Mouse (Mus musculus) hindbrain, embryonic 13.5 days (tissue): Measurements from ENCODE around the gene Fastkd1. TPM values are rescaled to one million over a fixed set of nuclear protein-coding genes. Genes with fewer than 3 reads are reported as not detected.
"Not testable (repeated sequence)": the region's sequence is repeated elsewhere in the genome, so short reads cannot be mapped to it uniquely, and the experiment has no call there.

Experiments
- ATAC-seq: fragments of 200-750 bp; cut with Nextera tagmentation; 2 replicates; pipeline ENCODE4 v1.8.0; 2017; ENCODE audit warnings: moderate TSS enrichment; ENCODE audit not compliant: low FRiP score
- H3K27ac ChIP-seq: fragments of 300-500 bp; sonication (generic); 2 replicates; pipeline ENCODE4 v1.5.1; 2015; ENCODE audit warnings: inconsistent platforms, mild to moderate bottlenecking, moderate library complexity
- H3K27me3 ChIP-seq: fragments of 300-500 bp; sonication (generic); 2 replicates; pipeline ENCODE4 v1.6.1; 2015; ENCODE audit warnings: mild to moderate bottlenecking, inconsistent platforms
- H3K36me3 ChIP-seq: fragments of 300-500 bp; sonication (generic); 2 replicates; pipeline ENCODE4 v1.6.1; 2015; ENCODE audit warnings: mild to moderate bottlenecking, inconsistent platforms
- H3K4me1 ChIP-seq: fragments of 300-500 bp; sonication (generic); replicated peaks from 2 replicates; pipeline ENCODE4 v1.6.1; 2015; ENCODE audit warnings: inconsistent platforms
- H3K4me2 ChIP-seq: fragments of 300-500 bp; sonication (generic); 2 replicates; pipeline ENCODE4 v1.6.1; 2015; ENCODE audit warnings: inconsistent platforms, mild to moderate bottlenecking, moderate library complexity
- H3K4me3 ChIP-seq: fragments of 300-500 bp; sonication (generic); 2 replicates; pipeline ENCODE4 v1.5.1; 2015; ENCODE audit warnings: mild to moderate bottlenecking, inconsistent platforms
- H3K9ac ChIP-seq: fragments of 300-500 bp; sonication (generic); 2 replicates; pipeline ENCODE4 v1.6.1; 2015; ENCODE audit warnings: mild to moderate bottlenecking, inconsistent platforms
- H3K9me3 ChIP-seq: fragments of 300-500 bp; sonication (generic); 2 replicates; pipeline ENCODE4 v1.6.1; 2016; ENCODE audit warnings: inconsistent platforms
- WGBS: fragments of 180-500 bp; shearing (Covaris S2); methylation state at CpG from one replicate; pipeline ENCODE4 v1.1.7; 2015; 5-methylcytosine and 5-hydroxymethylcytosine counted together
- polyA plus RNA-seq: library from polyadenylated mRNA; unstranded; fragments of >200 nt; fragmentation: Nextera tagmentation; extraction: Ambion mirVana; gene quantifications from 2 replicates; pipeline ENCODE4 v1.2.1, GENCODE M21; 2015

Fastkd1 gene
- polyA plus RNA-seq, 1 experiment from 2014 or later = 13.6 TPM

- whole genome bisulfite sequencing = 93% methylated on average over 11 of the region's 11 CpGs
- Histone ChIP-seq H3K4me3 (no peak overlapping the region), H3K36me3 (peaks cover 68% of the 10 kb centered on the region), H3K4me1 (no peaks in the 10 kb centered on the region), H3K27me3 (no peaks in the 10 kb centered on the region), H3K27ac (no peak overlapping the region), H3K9ac (no peak overlapping the region), H3K9me3 (no peaks in the 10 kb centered on the region), H3K4me2 (no peak overlapping the region)
- no peak for ATAC-seq
Measured at GRCm38 (mm10) chr2:69693501-69693900, 19.8 kb downstream of the Fastkd1 start.

DNA sequence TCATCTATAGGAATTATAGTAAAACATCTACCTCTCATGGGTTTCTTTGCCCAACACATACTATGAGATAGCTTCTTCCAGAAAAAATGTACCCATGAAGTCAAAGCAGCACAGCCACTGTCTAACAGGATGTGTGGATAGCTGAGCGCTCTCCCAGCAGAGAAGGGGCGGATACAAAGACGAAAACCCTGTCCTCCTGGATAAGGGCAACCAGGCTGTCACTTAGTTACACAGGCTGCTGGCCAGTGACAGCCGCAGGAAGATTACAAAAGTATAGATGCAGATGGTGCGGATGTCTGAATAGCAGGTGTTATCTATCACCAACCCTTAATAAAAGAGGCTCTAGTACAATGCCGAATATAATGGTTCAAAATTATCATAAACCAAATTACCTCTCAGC lies 22.5 kb downstream of the Fastkd1 start:
- Histone ChIP-seq H3K4me2 (no peak overlapping the region), H3K9ac (no peak overlapping the region), H3K27ac (no peak overlapping the region), H3K4me3 (no peak overlapping the region), H3K4me1 (no peaks in the 10 kb centered on the region), H3K9me3 (no peaks in the 10 kb centered on the region), H3K27me3 (no peaks in the 10 kb centered on the region), H3K36me3 (peaks cover 75% of the 10 kb centered on the region)
- ATAC-seq = no peak
- 95% methylated on average over 6 of the region's 6 CpGs for WGBS

DNA sequence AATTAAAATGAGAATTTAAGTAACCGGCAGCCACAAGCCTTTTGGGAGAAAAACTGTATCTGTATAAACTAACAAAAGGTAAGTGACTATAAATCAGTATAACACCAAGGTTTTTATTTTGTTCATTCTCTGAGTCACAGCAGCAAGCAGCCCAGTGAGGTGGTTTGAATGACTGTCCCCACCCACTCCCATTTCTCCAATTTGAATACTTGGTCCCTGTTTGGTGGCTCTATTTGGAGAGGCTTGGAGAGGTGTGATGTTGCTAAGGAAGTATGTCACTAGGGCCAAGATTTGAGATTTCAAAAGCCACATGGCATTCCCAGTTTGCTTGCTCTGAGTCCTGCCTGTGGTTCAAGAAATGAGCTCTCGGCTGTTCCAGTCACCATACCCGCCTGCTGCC lies 23.1 kb downstream of the Fastkd1 start:
- ATAC-seq = no peak
- H3K9ac ChIP-seq = no peak overlapping the region
- no peak overlapping the region for H3K4me3 ChIP-seq
- H3K27ac ChIP-seq = no peak overlapping the region
- H3K4me2 ChIP-seq = no peak overlapping the region
- H3K36me3 ChIP-seq = peaks cover 77% of the 10 kb centered on the region
- H3K4me1 ChIP-seq = no peaks in the 10 kb centered on the region
- no peaks in the 10 kb centered on the region for H3K9me3 ChIP-seq
- no peaks in the 10 kb centered on the region for H3K27me3 ChIP-seq
- WGBS = 92% methylated on average over 3 of the region's 3 CpGs

DNA sequence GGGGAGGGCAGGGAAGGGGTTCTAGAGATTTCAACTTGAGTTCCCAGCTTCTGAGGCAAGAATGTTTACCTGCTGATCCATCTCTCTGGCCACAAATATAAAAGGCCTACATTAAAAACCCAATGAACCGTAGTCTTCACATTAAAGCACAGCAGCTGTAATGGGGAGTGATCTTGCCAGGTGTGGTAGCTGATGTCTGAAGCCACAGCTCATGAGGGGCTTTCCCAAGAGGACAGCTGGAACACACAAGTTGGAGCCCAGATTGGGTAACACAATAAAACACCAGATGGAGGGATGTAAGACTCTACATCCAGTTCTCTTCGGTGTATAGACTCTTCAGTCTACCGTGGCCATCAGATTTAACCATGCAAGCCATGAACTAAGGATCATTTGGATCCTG lies 28.8 kb downstream of the Fastkd1 start:
- no peak for ATAC-seq
- Histone ChIP-seq H3K36me3 (peaks cover 35% of the 10 kb centered on the region), H3K27ac (no peak overlapping the region), H3K4me2 (no peak overlapping the region), H3K4me1 (peaks cover 5% of the 10 kb centered on the region), H3K27me3 (no peaks in the 10 kb centered on the region), H3K9me3 (no peaks in the 10 kb centered on the region), H3K4me3 (no peak overlapping the region), H3K9ac (no peak overlapping the region)
- 94% methylated on average over 3 of the region's 3 CpGs for WGBS

- H3K4me3 ChIP-seq = no peak overlapping the region
- no peaks in the 10 kb centered on the region for H3K27me3 ChIP-seq
- ATAC-seq = no peak
- 22% methylated on average over 13 of the region's 13 CpGs for WGBS
- H3K9ac ChIP-seq = no peak overlapping the region
- no peaks in the 10 kb centered on the region for H3K9me3 ChIP-seq
- H3K36me3 ChIP-seq = peaks cover 27% of the 10 kb centered on the region
- H3K27ac ChIP-seq = no peak overlapping the region
- H3K4me1 ChIP-seq = peaks cover 5% of the 10 kb centered on the region
- H3K4me2 ChIP-seq = peak overlapping the region; percentile 25
Measured at GRCm38 (mm10) chr2:69683036-69683805, 30.1 kb downstream of the Fastkd1 start.

GRCm38 (mm10) chr2:69681931-69682330 lies 31.4 kb downstream of the Fastkd1 start:
- H3K4me1 ChIP-seq = peaks cover 5% of the 10 kb centered on the region
- H3K4me2 ChIP-seq = no peak overlapping the region
- H3K36me3 ChIP-seq = peaks cover 14% of the 10 kb centered on the region
- no peak for ATAC-seq
- no peak overlapping the region for H3K4me3 ChIP-seq
- no peaks in the 10 kb centered on the region for H3K27me3 ChIP-seq
- H3K27ac ChIP-seq = no peak overlapping the region
- H3K9ac ChIP-seq = no peak overlapping the region
- 92% methylated on average over 4 of the region's 4 CpGs for WGBS
- H3K9me3 ChIP-seq = no peaks in the 10 kb centered on the region

DNA sequence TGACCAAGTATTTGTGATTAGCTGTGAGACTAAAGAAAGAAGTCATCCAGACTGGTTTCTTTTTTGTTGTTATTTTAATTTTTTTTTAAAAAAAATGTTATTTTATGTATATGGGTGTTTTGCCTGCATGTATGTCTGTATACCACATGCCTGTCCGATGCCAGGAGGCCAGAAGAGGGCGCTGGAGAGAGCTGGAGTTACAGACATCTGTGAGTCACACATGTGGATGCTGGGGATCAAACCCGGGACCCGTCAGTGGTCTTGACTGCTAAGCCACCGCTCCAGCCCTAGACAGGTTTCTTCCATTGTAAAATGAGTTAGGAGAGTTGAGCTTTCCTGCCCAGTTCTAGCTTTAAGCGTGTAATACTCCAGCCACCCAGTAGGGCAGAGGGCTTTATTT lies 33.3 kb downstream of the Fastkd1 start:
- no peak overlapping the region for H3K4me3 ChIP-seq
- WGBS = 63% methylated on average over 6 of the region's 6 CpGs
- peaks cover 4% of the 10 kb centered on the region for H3K36me3 ChIP-seq
- no peak overlapping the region for H3K27ac ChIP-seq
- H3K9ac ChIP-seq = no peak overlapping the region
- peaks cover 5% of the 10 kb centered on the region for H3K4me1 ChIP-seq
- no peak overlapping the region for H3K4me2 ChIP-seq
- ATAC-seq = no peak
- H3K27me3 ChIP-seq = no peaks in the 10 kb centered on the region
- H3K9me3 ChIP-seq = no peaks in the 10 kb centered on the region

- 90% methylated on average over 2 of the region's 2 CpGs for WGBS
- not testable (repeated sequence) for H3K4me1 ChIP-seq, H3K9me3 ChIP-seq, H3K4me3 ChIP-seq, H3K27ac ChIP-seq, H3K4me2 ChIP-seq, H3K27me3 ChIP-seq, H3K36me3 ChIP-seq, H3K9ac ChIP-seq, ATAC-seq
Measured at GRCm38 (mm10) chr2:69677215-69677614, 36.1 kb downstream of the Fastkd1 start.

GRCm38 (mm10) chr2:69676713-69677112 lies 36.6 kb downstream of the Fastkd1 start:
- 72% methylated on average over 2 of the region's 2 CpGs for WGBS
- no peak overlapping the region for H3K4me3 ChIP-seq
- no peaks in the 10 kb centered on the region for H3K27me3 ChIP-seq
- no peaks in the 10 kb centered on the region for H3K4me1 ChIP-seq
- H3K9ac ChIP-seq = no peak overlapping the region
- ATAC-seq = no peak
- peaks cover 4% of the 10 kb centered on the region for H3K36me3 ChIP-seq
- no peak overlapping the region for H3K4me2 ChIP-seq
- no peaks in the 10 kb centered on the region for H3K9me3 ChIP-seq
- H3K27ac ChIP-seq = no peak overlapping the region

DNA sequence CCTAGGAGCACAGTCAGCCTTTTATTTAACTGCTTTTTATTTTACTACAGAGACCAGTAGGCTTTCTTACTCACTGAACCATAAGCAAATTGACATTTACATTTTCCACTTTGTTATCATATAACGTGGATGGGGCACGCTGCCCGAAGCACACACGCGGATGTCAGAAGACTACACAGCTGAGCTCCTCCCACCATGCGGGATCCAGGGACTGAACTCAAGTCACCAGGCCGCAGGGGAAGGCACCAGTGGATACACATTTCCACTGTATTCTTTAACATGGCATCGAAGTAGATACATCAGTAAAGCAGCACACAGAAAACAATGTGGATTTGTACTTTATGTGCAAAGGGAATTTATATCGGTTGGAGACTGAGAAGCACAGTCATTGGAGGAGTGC lies 38.0 kb downstream of the Fastkd1 start:
- no peak for ATAC-seq
- Histone ChIP-seq H3K9me3 (no peaks in the 10 kb centered on the region), H3K4me3 (no peak overlapping the region), H3K4me1 (no peaks in the 10 kb centered on the region), H3K4me2 (no peak overlapping the region), H3K36me3 (peaks cover 4% of the 10 kb centered on the region), H3K27ac (no peak overlapping the region), H3K27me3 (no peaks in the 10 kb centered on the region), H3K9ac (no peak overlapping the region)
- 73% methylated on average over 9 of the region's 9 CpGs for whole genome bisulfite sequencing

GRCm38 (mm10) chr2:69673723-69674122 lies 39.6 kb downstream of the Fastkd1 start:
- H3K9ac ChIP-seq = no peak overlapping the region
- 62% methylated on average over 5 of the region's 5 CpGs for WGBS

GRCm38 (mm10) chr2:69669853-69670252 lies 43.5 kb downstream of the Fastkd1 start, which contains the start of gene Klhl41:
Klhl41 (plus strand) TSS chr2:69670120.
- ATAC-seq = no peak
- Histone ChIP-seq H3K9ac (no peak within 1 kb of the TSS), H3K4me1 (no peaks in the 10 kb centered on the region), H3K9me3 (no peaks in the 10 kb centered on the region), H3K27me3 (no peaks in the 10 kb centered on the region), H3K4me2 (no peak within 1 kb of the TSS), H3K36me3 (peaks cover 17% of the 10 kb centered on the region), H3K4me3 (no peak within 1 kb of the TSS), H3K27ac (no peak within 1 kb of the TSS)
- 92% methylated on average over 9 of the region's 9 CpGs for WGBS

More at GRCm38 (mm10) chr2:69673723-69674122, 39.6 kb downstream of the Fastkd1 start:
- H3K4me2 ChIP-seq = no peak overlapping the region
- H3K36me3 ChIP-seq = no peaks in the 10 kb centered on the region
- no peaks in the 10 kb centered on the region for H3K27me3 ChIP-seq
- no peak overlapping the region for H3K27ac ChIP-seq
- no peaks in the 10 kb centered on the region for H3K4me1 ChIP-seq
- H3K4me3 ChIP-seq = no peak overlapping the region
- no peaks in the 10 kb centered on the region for H3K9me3 ChIP-seq
- ATAC-seq = no peak

- H3K9me3 ChIP-seq = no peaks in the 10 kb centered on the region
- no peak for ATAC-seq
- WGBS = 73% methylated on average over 6 of the region's 6 CpGs
Measured at GRCm38 (mm10) chr2:69668414-69668813, 44.9 kb downstream of the Fastkd1 start.

More at GRCm38 (mm10) chr2:69668414-69668813, 44.9 kb downstream of the Fastkd1 start:
- Histone ChIP-seq H3K27ac (no peak overlapping the region), H3K4me2 (no peak overlapping the region), H3K4me3 (no peak overlapping the region), H3K4me1 (no peaks in the 10 kb centered on the region), H3K27me3 (no peaks in the 10 kb centered on the region), H3K36me3 (peaks cover 28% of the 10 kb centered on the region), H3K9ac (no peak overlapping the region)
